Mouse (Mus musculus) CH12.LX (cell line): Measurements from ENCODE around the gene Csf1. TPM values are rescaled to one million over a fixed set of nuclear protein-coding genes. Genes with fewer than 3 reads are reported as not detected.

ENCODE experiments used
- DNase-seq: peaks from one replicate; pipeline ENCODE4 v3.0.0-alpha.2; 2013; ENCODE audit errors: extremely low read depth
- H3K27ac ChIP-seq: 2 replicates; pipeline ENCODE4 v1.5.1; 2012; ENCODE audit warnings: low read depth, mild to moderate bottlenecking, control low read depth, moderate library complexity; ENCODE audit not compliant: insufficient read depth
- H3K27me3 ChIP-seq: replicated peaks from 2 replicates; pipeline ENCODE3; 2012; ENCODE audit warnings: inconsistent platforms
- H3K36me3 ChIP-seq, 2 experiments: replicated peaks in 1 of 2; 2 replicates each; pipeline versions ENCODE3 to v1.6.1; 2012; ENCODE audit warnings: inconsistent platforms in 1 of 2, low read length in 1 of 2, mild to moderate bottlenecking in 1 of 2, mixed read lengths in 1 of 2, moderate library complexity in 1 of 2; ENCODE audit not compliant: control insufficient read depth in 1 of 2, insufficient read depth in 1 of 2
- H3K4me1 ChIP-seq, 2 experiments: 2 replicates each; pipeline ENCODE4 v1.6.1; 2012; ENCODE audit warnings: inconsistent platforms in 1 of 2, moderate library complexity in 1 of 2; ENCODE audit not compliant: insufficient read depth in 2 of 2, control insufficient read depth in 1 of 2
- H3K4me2 ChIP-seq: 2 replicates; pipeline ENCODE4 v1.6.1; 2012; ENCODE audit warnings: low read depth, mild to moderate bottlenecking, control low read depth; ENCODE audit not compliant: poor library complexity, insufficient read depth, severe bottlenecking
- H3K4me3 ChIP-seq, 3 experiments: fragments of 150-350 bp in 1 of 3; sonication (generic) in 1 of 3; replicated peaks in 1 of 3; 2 replicates each; pipeline versions ENCODE3 to v1.5.1; 2011 to 2012; ENCODE audit warnings: low read depth in 2 of 3, low read length in 2 of 3, mild to moderate bottlenecking in 2 of 3, moderate library complexity in 2 of 3, control low read depth in 1 of 3, improper control_type of control experiment in 1 of 3, inconsistent platforms in 1 of 3, mixed read lengths in 1 of 3; ENCODE audit not compliant: poor library complexity in 1 of 3
- H3K79me2 ChIP-seq: replicated peaks from 2 replicates; pipeline ENCODE4 v1.6.1; 2012; ENCODE audit warnings: mild to moderate bottlenecking, moderate library complexity; ENCODE audit not compliant: control insufficient read depth, poor library complexity, insufficient read depth, severe bottlenecking; ENCODE audit errors: extremely low read depth
- H3K9ac ChIP-seq: 2 replicates; pipeline ENCODE4 v1.6.1; 2012; ENCODE audit warnings: low read depth, mild to moderate bottlenecking, control low read depth, moderate library complexity; ENCODE audit not compliant: insufficient read depth
- H3K9me3 ChIP-seq: replicated peaks from 2 replicates; pipeline ENCODE3; 2012; ENCODE audit warnings: low read length, inconsistent platforms, mixed read lengths
- CHD1 ChIP-seq: IDR thresholded peaks from 2 replicates; pipeline ENCODE4 v1.6.1; 2012; ENCODE audit warnings: low read depth, low read length, improper control_type of control experiment, inconsistent platforms
- ELF1 ChIP-seq: IDR thresholded peaks from 2 replicates; pipeline ENCODE4 v1.6.1; 2014; ENCODE audit warnings: low read depth, mild to moderate bottlenecking, inconsistent platforms, low read length, improper control_type of control experiment
- GABPA ChIP-seq: IDR thresholded peaks from 2 replicates; pipeline ENCODE4 v1.6.1; 2012; ENCODE audit warnings: low read depth, low read length, improper control_type of control experiment, inconsistent platforms; ENCODE audit not compliant: insufficient replicate concordance
- JUND ChIP-seq: conservative IDR thresholded peaks from 2 replicates; pipeline ENCODE4 v1.6.1; 2011; ENCODE audit warnings: low read depth, low read length, improper control_type of control experiment
- KAT2A ChIP-seq: IDR thresholded peaks from 2 replicates; pipeline ENCODE4 v1.6.1; 2012; ENCODE audit warnings: low read length, improper control_type of control experiment, inconsistent platforms; ENCODE audit not compliant: insufficient replicate concordance
- MAFK ChIP-seq: IDR thresholded peaks from 2 replicates; pipeline ENCODE4 v1.6.1; 2011; ENCODE audit warnings: low read length, improper control_type of control experiment; ENCODE audit not compliant: insufficient replicate concordance
- MAX ChIP-seq: IDR thresholded peaks from 2 replicates; pipeline ENCODE4 v1.6.1; 2011; ENCODE audit warnings: low read length, improper control_type of control experiment
- PAX5 ChIP-seq: IDR thresholded peaks from 2 replicates; pipeline ENCODE4 v1.6.1; 2012; ENCODE audit warnings: low read length, inconsistent platforms, mixed read lengths
- POLR2A ChIP-seq: IDR thresholded peaks from 2 replicates; pipeline ENCODE4 v1.6.1; 2011; ENCODE audit warnings: low read depth, mild to moderate bottlenecking, improper control_type of control experiment, low read length
- RAD21 ChIP-seq: IDR thresholded peaks from 2 replicates; pipeline ENCODE4 v1.6.1; 2011; ENCODE audit warnings: low read depth, mild to moderate bottlenecking, low read length, improper control_type of control experiment, moderate library complexity
- SIN3A ChIP-seq: IDR thresholded peaks from 2 replicates; pipeline ENCODE4 v1.6.1; 2012; ENCODE audit warnings: low read length, improper control_type of control experiment, inconsistent platforms
- TCF12 ChIP-seq: IDR thresholded peaks from 2 replicates; pipeline ENCODE4 v1.6.1; 2014; ENCODE audit warnings: low read depth, mild to moderate bottlenecking, inconsistent platforms, low read length, improper control_type of control experiment
- UBTF ChIP-seq: IDR thresholded peaks from 2 replicates; pipeline ENCODE4 v1.6.1; 2012; ENCODE audit warnings: low read depth, mild to moderate bottlenecking, inconsistent platforms, low read length, improper control_type of control experiment, moderate library complexity
- ZC3H11A ChIP-seq: IDR thresholded peaks from 2 replicates; pipeline ENCODE4 v1.6.1; 2012; ENCODE audit warnings: low read depth, mild to moderate bottlenecking, inconsistent platforms, low read length, improper control_type of control experiment
- ZKSCAN1 ChIP-seq: IDR thresholded peaks from 2 replicates; pipeline ENCODE4 v1.6.1; 2012; ENCODE audit warnings: low read depth, inconsistent platforms, low read length, improper control_type of control experiment, borderline replicate concordance
- dilution Hi-C: fragments of 300-500 bp; cut with MboI; formaldehyde crosslinking; loops from 2 replicates; pipeline ENCODE4 v1.14.3; 2020; ENCODE audit warnings: low sequenced_read_pairs; ENCODE audit not compliant: extremely low pct_unique_long_range_greater_than_20kb, extremely low pct_ligation_motif_present
- in situ Hi-C: fragments of 300-500 bp; cut with MboI; formaldehyde crosslinking; loops from 3 replicates; pipeline ENCODE4 v1.14.3; 2019; ENCODE audit warnings: low sequenced_read_pairs, low pct_ligation_motif_present, low pct_unique_long_range_greater_than_20kb, mixed read lengths
- polyA plus RNA-seq: library from polyadenylated mRNA; unstranded; fragments of >175 nt; gene quantifications from 2 replicates; pipeline ENCODE4 v1.2.1, GENCODE M21; 2012; ENCODE audit warnings: low read depth; ENCODE audit not compliant: insufficient read length
- total RNA-seq, 2 experiments: library from RNA; depleted of rRNA; stranded (reverse); fragments of 300-350 nt in 1 of 2; fragments of >200 nt in 1 of 2; gene quantifications; 2 replicates each; pipeline ENCODE4 v1.2.3; 2012 to 2014

Csf1 gene
- total and polyA plus RNA-seq, 3 experiments, result 2.5 to 17.4 (median 2.9) TPM

DNA sequence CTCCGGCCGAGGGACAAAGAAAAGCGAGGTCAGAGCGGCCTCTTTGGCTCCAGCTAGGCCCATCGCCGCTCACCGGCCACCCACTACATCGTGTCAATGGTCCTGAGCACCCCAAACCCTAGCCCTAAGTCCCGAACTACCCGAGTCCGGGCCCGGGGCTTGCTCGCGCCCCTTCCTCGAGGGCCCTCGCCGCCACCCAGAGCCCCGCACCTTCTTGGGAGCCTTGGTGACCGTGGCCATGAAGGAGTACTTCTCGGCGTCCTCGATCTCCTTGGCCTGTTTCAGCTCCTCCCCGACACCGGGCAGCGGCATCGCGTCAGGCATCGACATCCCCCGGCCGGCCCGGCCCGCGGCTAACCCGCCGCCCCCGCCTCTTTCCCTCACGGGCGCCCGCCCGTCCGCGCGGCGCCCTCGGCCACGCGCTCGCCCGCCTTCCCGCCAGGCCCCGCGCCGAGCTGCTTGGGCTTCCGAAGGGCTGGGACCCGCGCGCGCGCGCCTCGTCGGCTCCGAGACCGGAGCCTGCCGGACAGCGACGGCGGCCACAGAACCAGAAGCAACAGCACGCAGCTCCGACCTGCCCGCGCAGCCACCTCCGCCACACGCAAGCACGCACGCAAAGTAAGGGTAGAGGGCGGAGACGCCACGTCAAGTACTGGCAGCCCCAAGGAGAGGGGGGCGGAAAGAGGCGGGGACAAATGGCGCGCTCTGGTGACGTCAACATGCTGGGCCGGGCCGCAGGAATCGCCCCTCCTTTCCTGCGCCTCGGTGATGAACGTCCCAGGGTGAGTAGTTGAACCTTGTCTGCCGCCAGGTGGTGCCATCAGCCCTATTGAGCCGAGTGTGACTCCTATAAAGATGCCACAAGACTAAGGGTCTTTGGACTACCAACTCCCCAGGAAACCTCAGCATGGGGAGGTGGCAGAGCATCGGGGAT lies 64.1 kb downstream of the Csf1 start, which contains the start of gene Ahcyl1 (continued):
- TF ChIP-seq CHD1 (no peak), ZC3H11A (peak; percentile 97)

DNA sequence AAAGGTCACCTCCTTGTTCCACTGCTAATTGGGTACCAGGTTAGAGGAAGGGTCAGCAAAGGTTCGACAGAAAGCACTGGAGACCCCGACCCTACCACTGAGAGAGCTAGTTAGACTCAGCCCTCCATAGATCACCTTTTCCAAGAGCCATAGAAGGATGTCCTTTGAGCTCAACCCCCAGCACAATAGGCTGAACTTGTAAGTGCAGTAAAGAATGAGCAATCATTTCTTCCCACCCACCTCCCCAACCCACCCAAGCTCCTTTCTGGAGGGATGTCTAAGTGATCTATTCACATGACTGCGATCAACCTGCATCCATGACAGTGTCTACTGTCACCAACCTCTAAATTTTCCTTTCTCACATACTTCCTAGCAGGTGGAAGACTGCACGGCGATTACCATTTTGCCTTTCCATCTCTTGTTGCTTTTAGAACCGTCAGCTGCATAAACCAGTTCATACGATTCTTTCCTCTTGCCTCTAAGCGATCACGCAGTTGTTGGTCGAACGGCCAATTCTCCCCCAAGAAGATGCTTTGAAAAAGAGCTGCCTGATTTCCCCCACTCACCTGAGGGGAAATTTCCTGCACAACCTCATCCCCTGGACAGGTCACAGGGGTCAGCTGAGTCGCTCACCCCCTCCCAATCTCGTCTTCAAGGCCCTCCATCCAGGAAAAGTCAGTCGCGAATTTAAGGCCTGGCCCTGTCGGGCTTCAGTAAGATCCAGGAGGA lies 64.9 kb downstream of the Csf1 start:
- Histone ChIP-seq H3K4me1 (peaks cover 2 to 44% of the 10 kb centered on the region in 2 experiments; a peak in 3 of 4 replicates), H3K27ac (no peak overlapping the region), H3K79me2 (peaks cover 26% of the 10 kb centered on the region), H3K27me3 (no peaks in the 10 kb centered on the region), H3K4me3 (peak overlapping the region; percentile 83 to 97 (median 91)), H3K9ac (peak overlapping the region; percentile 93), H3K36me3 (peaks cover 0 to 15% of the 10 kb centered on the region in 2 experiments), H3K4me2 (peak overlapping the region; percentile 87), H3K9me3 (no peaks in the 10 kb centered on the region)
- in situ Hi-C loops (loop anchor here (5.0 kb wide), 1 partner anchor 167 kb away; no protein-coding TSS in a partner anchor), dilution Hi-C loops (no loop called here)
- DNase-seq, result no peak
- TF ChIP-seq ELF1, result no peak
- TF ChIP-seq, all 38 proteins: peak for 0

DNA sequence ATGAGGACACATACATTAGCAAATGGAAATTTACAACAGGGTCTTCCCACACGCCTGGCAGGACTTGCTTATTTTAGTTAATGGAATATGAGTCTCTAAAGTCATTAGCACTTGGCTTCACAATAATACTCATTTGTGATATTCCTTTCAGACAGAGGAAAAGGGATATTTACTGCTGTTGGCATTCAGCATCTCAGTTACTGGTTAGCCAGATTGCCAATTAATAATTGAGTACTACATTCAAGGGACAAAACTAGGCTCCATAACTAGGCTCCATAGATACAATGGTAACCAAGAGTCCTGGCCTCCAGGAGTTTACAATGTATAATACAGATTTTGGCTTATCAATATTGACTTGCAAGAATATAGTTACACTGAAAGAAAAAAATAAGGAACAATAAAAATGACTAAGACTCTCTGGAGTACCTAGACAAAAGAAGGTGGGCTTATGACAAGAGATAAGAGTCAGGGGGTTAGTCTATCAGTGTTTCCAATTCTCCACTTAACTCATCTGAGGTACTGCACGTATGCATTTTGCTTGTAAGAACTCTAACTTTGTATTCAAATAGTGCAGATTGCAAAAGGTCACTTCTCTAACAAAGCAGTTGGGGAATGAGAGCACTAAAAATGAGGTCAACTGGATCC lies 65.9 kb downstream of the Csf1 start:
- dilution Hi-C loops (no loop called here), in situ Hi-C loops (no loop called here)
- no peak for DNase-seq
- Histone ChIP-seq H3K9ac (peak overlapping the region; percentile 93), H3K9me3 (no peaks in the 10 kb centered on the region), H3K4me1 (peaks cover 2 to 54% of the 10 kb centered on the region in 2 experiments; a peak in 3 of 4 replicates), H3K4me2 (peak overlapping the region; percentile 87; the same call in 1 of the 2 replicates), H3K79me2 (peaks cover 26% of the 10 kb centered on the region)
- no peak for TF ChIP-seq TCF12
- TF ChIP-seq ZKSCAN1, result no peak
- TF ChIP-seq ZC3H11A, result no peak
- TF ChIP-seq SIN3A, result no peak
- no peak for TF ChIP-seq MAFK
- no peak for TF ChIP-seq GABPA
- TF ChIP-seq JUND, result no peak
- no peak for TF ChIP-seq PAX5
- no peak for TF ChIP-seq KAT2A
- no peak for TF ChIP-seq RAD21
- no peak for TF ChIP-seq POLR2A
- no peak for TF ChIP-seq MAX
- no peak for TF ChIP-seq UBTF
- TF ChIP-seq, all 38 proteins: peak for 0
- Histone ChIP-seq H3K4me3 (peak overlapping the region in 2 of 3 experiments; percentile 91 to 97), H3K27ac (no peak overlapping the region), H3K36me3 (peaks cover 0 to 15% of the 10 kb centered on the region in 2 experiments), H3K27me3 (no peaks in the 10 kb centered on the region)

Other genes starting within 250 kb of the Csf1 start
- gene Slc6a17, start 242.5 kb downstream of the Csf1 start, total RNA-seq (2012; rRNA removed), result not detected in 2 replicates
- gene Slc6a17, start 242.5 kb downstream of the Csf1 start, total RNA-seq (2014; rRNA removed), result not detected in 2 replicates
- gene Slc6a17, start 242.5 kb downstream of the Csf1 start, polyA plus RNA-seq, result not detected in 2 replicates
- not detected in 2 replicates for gene Ubl4b, start 205.4 kb downstream of the Csf1 start, total RNA-seq (2012; rRNA removed)
- gene Ubl4b, start 205.4 kb downstream of the Csf1 start, total RNA-seq (2014; rRNA removed), result not detected in 2 replicates
- gene Ubl4b, start 205.4 kb downstream of the Csf1 start, polyA plus RNA-seq, result not detected in 2 replicates
- not detected in 2 replicates for gene Alx3, start 165.4 kb downstream of the Csf1 start, total RNA-seq (2012; rRNA removed)
- gene Alx3, start 165.4 kb downstream of the Csf1 start, total RNA-seq (2014; rRNA removed), result not detected in 2 replicates
- 0.29 TPM in 1 of 2 replicates, not detected in the other for gene Alx3, start 165.4 kb downstream of the Csf1 start, polyA plus RNA-seq
- gene Gm10961, start 129.1 kb downstream of the Csf1 start, total RNA-seq (2012; rRNA removed), result not detected in 2 replicates
- not detected in 2 replicates for gene Gm10961, start 129.1 kb downstream of the Csf1 start, total RNA-seq (2014; rRNA removed)
- gene Gm10961, start 129.1 kb downstream of the Csf1 start, polyA plus RNA-seq, result not detected in 2 replicates
- gene Strip1, start 128.8 kb downstream of the Csf1 start, total RNA-seq (2012; rRNA removed), result 21.4 and 28.2 TPM in 2 replicates
- gene Strip1, start 128.8 kb downstream of the Csf1 start, total RNA-seq (2014; rRNA removed), result 16.5 and 18.4 TPM in 2 replicates
- gene Strip1, start 128.8 kb downstream of the Csf1 start, polyA plus RNA-seq, result 25.1 and 27.0 TPM in 2 replicates
- 27.3 and 31.3 TPM in 2 replicates for gene Ahcyl1, start 63.9 kb downstream of the Csf1 start, total RNA-seq (2012; rRNA removed)
- 22.7 and 32.5 TPM in 2 replicates for gene Ahcyl1, start 63.9 kb downstream of the Csf1 start, total RNA-seq (2014; rRNA removed)
- 83.4 and 86.4 TPM in 2 replicates for gene Ahcyl1, start 63.9 kb downstream of the Csf1 start, polyA plus RNA-seq
- not detected in 2 replicates for gene Eps8l3, start 116.8 kb upstream of the Csf1 start, total RNA-seq (2012; rRNA removed)
- gene Eps8l3, start 116.8 kb upstream of the Csf1 start, total RNA-seq (2014; rRNA removed), result not detected in 2 replicates
- not detected in 2 replicates for gene Eps8l3, start 116.8 kb upstream of the Csf1 start, polyA plus RNA-seq
- gene Gstm5, start 135.4 kb upstream of the Csf1 start, total RNA-seq (2012; rRNA removed), result 3.3 and 4.9 TPM in 2 replicates
- 2.2 and 4.2 TPM in 2 replicates for gene Gstm5, start 135.4 kb upstream of the Csf1 start, total RNA-seq (2014; rRNA removed)
- 4.2 and 5.2 TPM in 2 replicates for gene Gstm5, start 135.4 kb upstream of the Csf1 start, polyA plus RNA-seq
- not detected in 2 replicates for gene Gstm7, start 171.3 kb upstream of the Csf1 start, total RNA-seq (2012; rRNA removed)
- not detected in 2 replicates for gene Gstm7, start 171.3 kb upstream of the Csf1 start, total RNA-seq (2014; rRNA removed)
- gene Gstm7, start 171.3 kb upstream of the Csf1 start, polyA plus RNA-seq, result not detected in 2 replicates
- gene Gstm6, start 183.3 kb upstream of the Csf1 start, total RNA-seq (2012; rRNA removed), result 0.17 TPM in 1 of 2 replicates, not detected in the other
- gene Gstm6, start 183.3 kb upstream of the Csf1 start, total RNA-seq (2014; rRNA removed), result 0.35 TPM in 1 of 2 replicates, not detected in the other
- gene Gstm6, start 183.3 kb upstream of the Csf1 start, polyA plus RNA-seq, result 0.44 TPM in 1 of 2 replicates, not detected in the other
- gene Gstm3, start 208.8 kb upstream of the Csf1 start, total RNA-seq (2012; rRNA removed), result not detected in 2 replicates
- not detected in 2 replicates for gene Gstm3, start 208.8 kb upstream of the Csf1 start, total RNA-seq (2014; rRNA removed)
- gene Gstm3, start 208.8 kb upstream of the Csf1 start, polyA plus RNA-seq, result not detected in 2 replicates
- gene Gstm2, start 226.0 kb upstream of the Csf1 start, total RNA-seq (2012; rRNA removed), result 0.13 TPM in 2 replicates
- not detected in 2 replicates for gene Gstm2, start 226.0 kb upstream of the Csf1 start, total RNA-seq (2014; rRNA removed)
- 0.49 and 0.53 TPM in 2 replicates for gene Gstm2, start 226.0 kb upstream of the Csf1 start, polyA plus RNA-seq